Mouse (Mus musculus): Measurements from ENCODE around the gene Casc3. TPM values are rescaled to one million over a fixed set of nuclear protein-coding genes. Genes with fewer than 3 reads are reported as not detected.
A peak's percentile ranks its signal among the peaks of the same experiment; 100 is the strongest.

Gene Casc3
- polyA plus RNA-seq, 1 experiment, result 22.1 TPM

DNA sequence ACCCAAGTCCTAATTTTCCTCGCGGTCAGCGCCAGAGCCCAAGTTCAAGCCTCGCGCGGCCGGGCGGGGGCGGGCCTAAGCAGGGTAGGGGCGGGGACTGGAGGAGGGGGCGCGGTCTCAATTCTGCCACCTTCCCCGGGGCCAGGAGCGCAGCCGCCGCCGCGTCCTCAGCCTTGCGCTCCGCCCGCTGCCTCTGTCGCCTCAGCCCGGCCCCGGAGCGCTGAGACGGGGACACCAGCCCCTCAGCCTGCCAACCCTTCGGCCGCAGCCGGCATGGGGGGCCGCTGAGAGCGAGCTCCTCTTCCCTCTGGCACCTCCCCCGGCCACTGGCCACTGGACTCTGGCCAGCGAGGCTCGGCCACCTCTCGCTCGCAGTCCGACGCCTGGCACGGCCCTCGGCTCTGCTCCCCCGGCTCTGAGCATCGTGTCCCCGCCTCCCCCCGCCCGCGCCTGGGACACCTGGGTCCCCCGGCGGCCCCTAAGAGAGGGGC, 32.0 kb downstream of the Casc3 start, which contains the start of gene Rapgefl1:
Gene Rapgefl1 (plus strand): TSS at position 135 of the 491 bp plus-strand sequence.
- H3K4me3 ChIP-seq, result peak within 1 kb of the TSS; percentile 18
- H3K4me2 ChIP-seq (ENCODE audit: low read depth), result peak within 1 kb of the TSS; percentile 76
- H3K36me3 ChIP-seq (ENCODE audit: control insufficient read depth, insufficient read depth), result peaks cover 16% of the 10 kb centered on the region
- H3K79me2 ChIP-seq (ENCODE audit: control insufficient read depth, insufficient read depth), result no peaks in the 10 kb centered on the region
- peak within 1 kb of the TSS; percentile 67 for H3ac ChIP-seq (ENCODE audit: control insufficient read depth, insufficient read length)
- TF ChIP-seq POLR2AphosphoS2 (IDR thresholded peaks at IDR 0.05; ENCODE audit: insufficient read length, low read depth), result peak; percentile 93
- TF ChIP-seq MYOG (IDR thresholded peaks at IDR 0.05; ENCODE audit: control insufficient read depth in 1 of 3, insufficient read depth in 1 of 3, insufficient read length in 2 of 3, low read depth in 2 of 3), result no peak
- peak; percentile 82 for TF ChIP-seq POLR2A (IDR thresholded peaks at IDR 0.05; ENCODE audit: insufficient read length, low read depth)
- TF ChIP-seq E2F4 (IDR thresholded peaks at IDR 0.05; ENCODE audit: insufficient read depth), result peak; percentile 80
- no peak for TF ChIP-seq TCF3 (IDR thresholded peaks at IDR 0.05; ENCODE audit: insufficient read length, low read depth)
- TF ChIP-seq MYOD1 (IDR thresholded peaks at IDR 0.05; ENCODE audit: control insufficient read depth in 1 of 3, insufficient read length in 2 of 3, low read depth in 2 of 3), result peak in 1 of 3 experiments; percentile 2
- H3K27me3 ChIP-seq (ENCODE audit: control insufficient read depth, insufficient read depth, insufficient read length), result no peaks in the 10 kb centered on the region

- TF ChIP-seq TCF12 (IDR thresholded peaks at IDR 0.05; ENCODE audit: insufficient read depth, poor library complexity, severe bottlenecking), result no peak
- Histone ChIP-seq H3K27me3 (ENCODE audit: control insufficient read depth, insufficient read depth, insufficient read length) (no peaks in the 10 kb centered on the region), H3K4me3 (peak overlapping the region; percentile 18), H3K4me2 (ENCODE audit: low read depth) (peak overlapping the region; percentile 66), H3ac (ENCODE audit: control insufficient read depth, insufficient read length) (peak overlapping the region; percentile 67), H3K79me2 (ENCODE audit: control insufficient read depth, insufficient read depth) (no peaks in the 10 kb centered on the region), H3K36me3 (ENCODE audit: control insufficient read depth, insufficient read depth) (peaks cover 11% of the 10 kb centered on the region)
These were observed 32.6 kb downstream of the Casc3 start for GRCm38 (mm10) chr11:98837231-98837704.

DNA sequence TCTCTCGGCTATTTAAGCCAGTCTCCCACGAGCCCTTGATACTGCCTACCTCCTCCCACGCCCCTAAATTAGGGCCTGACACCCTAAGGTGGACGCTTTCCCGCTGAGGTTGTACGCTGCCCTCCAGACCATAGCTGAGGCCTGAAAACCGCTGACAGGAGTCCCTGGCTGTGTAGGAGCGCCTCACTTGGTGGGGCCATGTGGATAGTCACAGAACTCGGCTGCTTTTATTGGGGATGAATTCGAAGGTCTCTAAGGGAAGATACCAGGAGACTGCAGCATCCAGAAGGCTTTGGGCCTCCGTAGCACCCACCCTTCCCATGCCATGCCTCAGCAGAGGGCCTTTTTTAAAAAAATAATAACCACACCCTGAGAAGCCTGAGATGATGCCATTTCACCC, 33.2 kb downstream of the Casc3 start:
- no peaks in the 10 kb centered on the region for H3K27me3 ChIP-seq (ENCODE audit: control insufficient read depth, insufficient read depth, insufficient read length)

DNA sequence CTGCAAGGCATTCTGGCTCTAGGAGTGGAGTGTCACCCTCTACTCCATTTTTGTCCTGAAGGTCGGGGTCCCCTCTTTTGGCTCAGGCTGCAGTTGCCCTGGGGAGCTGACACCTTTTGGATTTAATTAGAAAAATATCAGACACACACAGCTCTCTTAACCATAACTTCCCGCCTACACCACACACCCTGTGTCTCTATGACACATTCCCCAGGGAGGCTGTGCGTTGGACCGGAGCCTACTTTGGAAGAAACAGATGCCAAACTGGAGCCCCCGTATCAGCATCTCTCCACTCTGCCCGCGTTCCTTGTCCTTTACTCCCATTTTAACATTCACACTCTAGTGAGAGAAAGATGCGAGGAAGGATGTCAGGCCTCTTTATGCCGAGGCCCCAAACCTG, 33.8 kb downstream of the Casc3 start:
- Histone ChIP-seq H3K79me2 (ENCODE audit: control insufficient read depth, insufficient read depth) (no peaks in the 10 kb centered on the region), H3ac (ENCODE audit: control insufficient read depth, insufficient read length) (no peak overlapping the region), H3K4me3 (no peak overlapping the region), H3K36me3 (ENCODE audit: control insufficient read depth, insufficient read depth) (no peaks in the 10 kb centered on the region), H3K4me2 (ENCODE audit: low read depth) (peak overlapping the region; percentile 66), H3K27me3 (ENCODE audit: control insufficient read depth, insufficient read depth, insufficient read length) (no peaks in the 10 kb centered on the region)
- TF ChIP-seq POLR2A (IDR thresholded peaks at IDR 0.05; ENCODE audit: insufficient read length, low read depth) (no peak), MYOG (IDR thresholded peaks at IDR 0.05; ENCODE audit: control insufficient read depth in 1 of 3, insufficient read depth in 1 of 3, insufficient read length in 2 of 3, low read depth in 2 of 3) (no peak), TCF12 (IDR thresholded peaks at IDR 0.05; ENCODE audit: insufficient read depth, poor library complexity, severe bottlenecking) (no peak), USF1 (IDR thresholded peaks at IDR 0.05; ENCODE audit: low read depth) (no peak), TCF3 (IDR thresholded peaks at IDR 0.05; ENCODE audit: insufficient read length, low read depth) (no peak), E2F4 (IDR thresholded peaks at IDR 0.05; ENCODE audit: insufficient read depth) (no peak), MYOD1 (IDR thresholded peaks at IDR 0.05; ENCODE audit: control insufficient read depth in 1 of 3, insufficient read length in 2 of 3, low read depth in 2 of 3) (no peak), MAX (IDR thresholded peaks at IDR 0.05; ENCODE audit: low read depth) (no peak), SRF (IDR thresholded peaks at IDR 0.05; ENCODE audit: control insufficient read depth, insufficient read length, low read depth) (no peak), CEBPB (IDR thresholded peaks at IDR 0.05; ENCODE audit: insufficient read depth, poor library complexity, severe bottlenecking) (no peak), POLR2AphosphoS2 (IDR thresholded peaks at IDR 0.05; ENCODE audit: insufficient read length, low read depth) (no peak)

More for the DNA sequence above, 33.2 kb downstream of the Casc3 start:
- H3K36me3 ChIP-seq (ENCODE audit: control insufficient read depth, insufficient read depth), result peaks cover 5% of the 10 kb centered on the region
- TF ChIP-seq POLR2AphosphoS2 (IDR thresholded peaks at IDR 0.05; ENCODE audit: insufficient read length, low read depth) (no peak), E2F4 (IDR thresholded peaks at IDR 0.05; ENCODE audit: insufficient read depth) (no peak), POLR2A (IDR thresholded peaks at IDR 0.05; ENCODE audit: insufficient read length, low read depth) (no peak), MAX (IDR thresholded peaks at IDR 0.05; ENCODE audit: low read depth) (no peak), REST (IDR thresholded peaks at IDR 0.05; ENCODE audit: insufficient read depth, insufficient read length) (no peak), MYOG (IDR thresholded peaks at IDR 0.05; ENCODE audit: control insufficient read depth in 1 of 3, insufficient read depth in 1 of 3, insufficient read length in 2 of 3, low read depth in 2 of 3) (no peak), MYOD1 (IDR thresholded peaks at IDR 0.05; ENCODE audit: control insufficient read depth in 1 of 3, insufficient read length in 2 of 3, low read depth in 2 of 3) (no peak), USF1 (IDR thresholded peaks at IDR 0.05; ENCODE audit: low read depth) (no peak), TCF3 (IDR thresholded peaks at IDR 0.05; ENCODE audit: insufficient read length, low read depth) (no peak), SRF (IDR thresholded peaks at IDR 0.05; ENCODE audit: control insufficient read depth, insufficient read length, low read depth) (no peak), TCF12 (IDR thresholded peaks at IDR 0.05; ENCODE audit: insufficient read depth, poor library complexity, severe bottlenecking) (no peak), CEBPB (IDR thresholded peaks at IDR 0.05; ENCODE audit: insufficient read depth, poor library complexity, severe bottlenecking) (no peak)
- peak overlapping the region; percentile 18 for H3K4me3 ChIP-seq
- no peaks in the 10 kb centered on the region for H3K79me2 ChIP-seq (ENCODE audit: control insufficient read depth, insufficient read depth)
- H3ac ChIP-seq (ENCODE audit: control insufficient read depth, insufficient read length), result peak overlapping the region; percentile 67
- H3K4me2 ChIP-seq (ENCODE audit: low read depth), result peak overlapping the region; percentile 66

GRCm38 (mm10) chr11:98839402-98839801, 34.7 kb downstream of the Casc3 start:
- peak overlapping the region; percentile 30 for H3K4me2 ChIP-seq (ENCODE audit: low read depth)

More at GRCm38 (mm10) chr11:98839402-98839801, 34.7 kb downstream of the Casc3 start:
- Histone ChIP-seq H3ac (ENCODE audit: control insufficient read depth, insufficient read length) (no peak overlapping the region), H3K36me3 (ENCODE audit: control insufficient read depth, insufficient read depth) (no peaks in the 10 kb centered on the region), H3K79me2 (ENCODE audit: control insufficient read depth, insufficient read depth) (no peaks in the 10 kb centered on the region), H3K4me3 (no peak overlapping the region), H3K27me3 (ENCODE audit: control insufficient read depth, insufficient read depth, insufficient read length) (no peaks in the 10 kb centered on the region)
- TF ChIP-seq POLR2AphosphoS2 (IDR thresholded peaks at IDR 0.05; ENCODE audit: insufficient read length, low read depth) (no peak), TCF3 (IDR thresholded peaks at IDR 0.05; ENCODE audit: insufficient read length, low read depth) (no peak), E2F4 (IDR thresholded peaks at IDR 0.05; ENCODE audit: insufficient read depth) (no peak)
